Mouse (Mus musculus) kidney, adult 11 months (tissue): ENCODE measurements around the gene Ccdc170.
"Not testable (repeated sequence)": the region's sequence is repeated elsewhere in the genome, so short reads cannot be mapped to it uniquely, and the experiment has no call there.

Source experiments
- DNase-seq: peaks from one replicate; pipeline ENCODE4 v3.0.0; 2022

Ccdc170 gene

GRCm38 (mm10) chr10:4523078-4523477 is 40.8 kb downstream of the Ccdc170 start:
- no peak for DNase-seq

DNA sequence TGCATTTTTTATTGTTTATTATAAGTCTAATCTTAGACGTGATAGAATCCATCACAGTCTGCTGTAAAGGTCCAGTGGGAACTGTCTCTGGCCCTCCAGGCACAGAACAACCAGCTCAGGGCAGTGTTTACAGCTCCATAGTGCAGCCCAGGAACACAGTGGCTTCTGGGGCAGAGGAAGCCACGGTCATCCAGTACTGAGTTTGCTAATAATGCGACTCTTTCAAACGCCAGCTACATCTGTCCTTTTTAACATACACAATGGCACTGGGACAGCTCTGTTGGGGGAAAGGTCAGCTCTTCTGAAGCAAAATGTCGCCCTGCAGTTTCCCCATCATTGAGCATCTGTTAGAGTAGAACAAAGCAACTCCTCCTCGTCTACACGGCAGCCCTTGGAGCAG is 45.7 kb downstream of the Ccdc170 start:
- no peak for DNase-seq

GRCm38 (mm10) chr10:4530638-4531235 is 48.4 kb downstream of the Ccdc170 start:
- peak; percentile 72 for DNase-seq

DNA sequence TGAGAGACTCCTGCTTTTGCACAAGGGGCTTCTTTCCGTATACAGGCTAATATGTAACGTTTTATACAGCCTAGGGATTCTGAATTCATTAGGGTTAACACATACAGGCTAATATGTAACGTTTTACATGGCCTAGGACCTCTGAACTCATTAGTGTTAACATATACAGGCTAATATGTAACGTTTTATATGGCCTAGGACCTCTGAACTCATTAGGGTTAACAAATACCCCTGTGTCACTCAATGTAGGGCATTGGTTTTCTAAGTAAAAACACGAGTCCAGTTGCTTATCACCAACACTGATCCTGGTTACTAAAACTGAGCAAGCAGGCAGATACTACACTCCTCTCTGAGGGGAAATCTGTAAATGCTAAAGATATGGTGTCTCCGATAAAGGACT is 49.6 kb downstream of the Ccdc170 start:
- no peak for DNase-seq

DNA sequence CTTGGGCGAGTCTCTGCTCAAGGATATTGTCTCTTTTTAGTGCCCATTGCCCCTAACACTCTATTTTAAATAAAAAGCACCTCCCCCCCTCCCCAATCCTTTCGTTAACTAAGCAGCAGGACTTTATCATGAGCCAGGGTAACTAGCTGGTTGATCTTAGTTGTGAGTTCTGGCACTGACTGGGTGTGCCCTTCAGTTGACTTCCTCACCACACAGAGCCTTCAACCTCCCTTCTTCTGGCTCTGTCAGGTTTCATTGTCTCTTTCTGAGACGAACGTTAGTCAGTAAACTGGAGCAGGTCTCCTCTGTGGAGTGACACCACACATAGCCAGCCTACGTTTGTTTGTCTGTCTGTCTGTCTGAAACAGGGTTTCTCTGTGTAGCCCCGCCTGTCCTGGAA is 50.4 kb downstream of the Ccdc170 start:
- DNase-seq = no peak

- DNase-seq = peak; percentile 22
These were observed 51.6 kb downstream of the Ccdc170 start for GRCm38 (mm10) chr10:4533873-4534272.

- no peak for DNase-seq
These were observed 63.2 kb downstream of the Ccdc170 start for GRCm38 (mm10) chr10:4545550-4545949.

GRCm38 (mm10) chr10:4553442-4554119 is 71.3 kb downstream of the Ccdc170 start:
- DNase-seq = peak; percentile 57

DNA sequence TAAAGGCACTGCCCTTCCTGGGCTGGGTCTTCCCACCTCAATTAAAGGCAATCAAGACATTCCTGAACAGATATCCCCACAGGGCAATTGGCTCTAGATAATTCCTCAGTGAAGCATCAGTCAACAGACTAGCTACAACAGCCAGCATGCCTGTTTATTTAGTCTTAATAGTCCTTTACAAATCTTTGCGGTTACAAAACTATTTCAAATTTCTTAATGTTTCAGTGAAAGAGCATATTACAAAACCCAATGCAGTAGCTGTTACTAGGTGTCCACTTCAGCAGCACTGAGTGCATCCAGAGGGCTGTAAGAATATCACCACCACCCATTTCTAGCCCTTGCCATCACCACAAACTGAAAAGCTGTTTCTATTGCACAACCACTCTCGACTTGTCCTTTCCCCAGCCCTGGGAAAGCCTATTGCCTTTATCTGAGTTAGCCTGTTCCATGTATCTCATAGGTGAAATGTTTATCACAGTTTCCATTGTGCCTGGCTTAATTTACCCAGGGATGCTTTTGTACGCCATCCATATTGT is 74.6 kb downstream of the Ccdc170 start:
- no peak for DNase-seq

DNA sequence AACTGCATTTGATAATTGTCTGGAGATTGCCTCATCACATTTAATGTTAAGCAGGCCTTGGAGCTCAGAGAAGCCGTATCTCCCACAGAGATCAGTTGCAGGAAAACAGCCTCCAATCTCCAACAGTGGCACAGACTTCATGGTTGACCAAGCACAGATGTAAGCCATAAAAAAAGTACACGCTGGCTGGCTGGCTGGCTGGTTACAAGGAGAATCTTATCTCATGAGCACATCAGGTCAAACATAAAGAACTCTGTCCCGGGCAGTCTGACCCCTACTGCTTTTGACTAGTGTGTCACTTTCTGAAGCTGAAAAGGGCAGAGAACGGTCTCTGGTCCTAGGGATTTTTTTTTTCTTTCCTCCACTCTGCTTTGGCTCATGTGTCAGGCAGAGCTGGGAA is 76.8 kb downstream of the Ccdc170 start:
- peak; percentile 24 for DNase-seq

- DNase-seq = no peak
These were observed 82.8 kb downstream of the Ccdc170 start for GRCm38 (mm10) chr10:4565148-4565547.

DNA sequence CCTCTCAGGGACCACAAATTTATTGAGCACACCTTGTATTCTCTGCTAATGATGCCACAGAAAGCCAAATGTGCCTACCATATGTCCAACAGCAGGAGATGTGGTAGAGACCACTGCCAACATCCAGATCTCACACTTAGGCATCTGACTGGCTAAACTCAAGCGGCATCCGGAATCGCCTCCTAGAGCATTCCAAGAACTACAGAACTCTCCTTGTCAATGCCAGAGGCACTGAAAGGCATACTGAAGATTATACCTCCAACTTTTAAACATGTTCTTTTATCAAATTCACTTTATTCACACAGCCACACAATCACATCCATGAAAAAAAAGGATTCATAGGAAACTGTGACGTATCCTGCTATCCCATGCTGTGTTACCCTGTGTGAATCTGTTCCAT is 88.5 kb downstream of the Ccdc170 start:
- no peak for DNase-seq

DNA sequence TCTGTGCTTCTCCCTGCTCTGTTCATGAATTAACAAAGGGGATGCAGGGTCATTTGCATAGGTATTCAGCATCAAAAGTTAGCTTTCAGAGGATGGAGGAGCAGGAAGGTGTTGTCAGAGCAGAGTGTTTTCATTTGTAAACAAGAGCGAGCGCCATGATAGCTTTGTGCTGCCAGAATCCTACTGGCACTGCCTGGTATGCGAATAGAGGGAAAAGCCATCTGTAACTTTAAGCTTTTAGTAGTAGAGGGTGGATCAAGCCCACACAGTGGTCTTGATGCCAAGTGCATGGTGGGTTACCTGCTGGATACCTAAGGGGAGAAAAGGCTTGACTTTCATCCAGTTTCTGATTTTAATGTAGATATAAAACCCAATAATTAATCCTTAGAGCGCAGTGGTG is 89.0 kb downstream of the Ccdc170 start:
- DNase-seq = no peak

DNA sequence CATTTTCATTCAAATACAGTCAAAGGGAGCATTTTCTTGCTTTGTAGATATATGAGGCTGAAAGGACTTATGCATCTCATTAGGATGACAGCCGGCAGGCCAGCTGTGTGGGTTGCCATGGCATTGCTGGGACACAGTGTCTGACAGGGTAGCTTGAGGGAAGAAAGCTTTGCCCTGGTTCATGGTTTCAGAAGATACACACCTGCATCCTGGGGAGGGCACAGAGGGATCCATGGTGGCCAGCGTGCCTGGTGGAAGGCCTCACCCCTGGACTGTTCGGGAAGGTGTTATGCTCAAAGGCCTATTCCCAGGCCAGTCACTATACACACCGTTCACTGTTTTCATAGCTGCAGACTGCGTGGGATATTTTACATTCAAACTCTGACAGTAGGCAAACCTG is 99.6 kb downstream of the Ccdc170 start:
- DNase-seq = no peak

GRCm38 (mm10) chr10:4586691-4587090 is 104.4 kb downstream of the Ccdc170 start:
- DNase-seq = no peak

DNA sequence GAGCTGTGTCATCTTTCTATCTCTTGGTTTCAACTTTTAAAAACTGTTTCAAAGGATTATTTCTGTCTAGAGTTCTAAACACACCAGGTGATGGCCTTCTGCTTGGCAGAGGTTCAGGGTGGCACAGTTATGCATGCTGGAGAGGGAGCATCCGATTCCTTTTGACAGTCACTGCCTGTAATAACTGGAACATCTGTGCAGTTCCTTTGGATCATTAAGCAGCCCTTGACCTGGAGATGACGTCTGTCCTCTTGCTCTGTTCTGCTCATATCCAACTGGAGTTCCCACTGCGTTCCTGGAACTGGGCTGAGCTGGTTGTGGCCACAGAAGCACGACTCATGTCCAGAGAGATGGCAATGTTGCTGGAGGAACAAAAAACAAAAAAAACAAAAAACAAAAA is 107.3 kb downstream of the Ccdc170 start:
- DNase-seq = no peak

GRCm38 (mm10) chr10:4590956-4591355 is 108.7 kb downstream of the Ccdc170 start:
- DNase-seq = no peak

DNA sequence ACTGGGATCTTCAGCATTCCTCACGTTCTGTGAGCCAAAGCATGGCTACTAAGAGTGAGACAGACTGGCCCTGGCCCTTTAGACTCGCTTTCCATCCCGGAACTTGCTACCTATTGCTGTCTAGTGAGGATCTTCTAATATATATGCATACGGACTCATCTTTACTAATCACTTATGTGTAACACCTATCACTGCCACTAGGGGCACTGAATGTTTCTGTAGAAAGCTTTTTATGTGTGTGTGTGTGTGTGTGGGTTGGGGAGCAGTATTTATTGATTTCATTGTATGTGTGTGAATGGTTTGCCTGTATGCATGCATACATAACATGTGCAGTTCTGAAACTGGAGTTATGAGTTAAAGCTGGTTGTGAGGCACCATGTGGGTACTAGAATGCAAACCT is 111.5 kb downstream of the Ccdc170 start:
- DNase-seq = no peak

GRCm38 (mm10) chr10:4597211-4597610 is 114.9 kb downstream of the Ccdc170 start:
- no peak for DNase-seq

DNA sequence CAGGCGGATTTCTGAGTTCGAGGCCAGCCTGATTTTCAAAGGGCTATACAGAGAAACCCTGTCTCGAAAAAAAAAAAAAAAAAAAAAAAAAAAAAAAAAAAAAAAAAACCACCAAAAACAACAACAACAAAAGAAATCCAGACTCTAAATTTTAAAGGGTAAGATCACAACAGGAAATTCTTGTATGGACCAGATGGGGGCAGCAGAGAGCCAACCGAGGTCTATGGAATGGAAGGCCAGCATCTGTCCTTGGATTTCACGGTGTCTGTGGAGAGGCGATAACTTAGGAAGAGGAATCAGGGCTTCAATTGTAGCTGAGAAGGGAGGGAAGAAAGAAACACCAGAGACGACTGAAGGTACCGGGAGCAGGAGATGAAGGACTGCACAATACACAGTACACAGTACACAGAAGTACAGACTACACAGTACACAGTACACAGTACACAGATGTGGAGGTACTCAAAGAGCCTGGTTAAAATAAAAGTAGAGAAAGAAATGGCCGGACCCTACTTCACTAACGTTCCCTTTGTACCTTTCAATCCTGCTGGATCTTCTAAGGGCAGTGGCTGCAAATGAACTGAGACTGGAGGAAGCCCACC is 116.0 kb downstream of the Ccdc170 start:
- DNase-seq = no peak

- DNase-seq = no peak
These were observed 116.6 kb downstream of the Ccdc170 start for GRCm38 (mm10) chr10:4598916-4599315.

DNA sequence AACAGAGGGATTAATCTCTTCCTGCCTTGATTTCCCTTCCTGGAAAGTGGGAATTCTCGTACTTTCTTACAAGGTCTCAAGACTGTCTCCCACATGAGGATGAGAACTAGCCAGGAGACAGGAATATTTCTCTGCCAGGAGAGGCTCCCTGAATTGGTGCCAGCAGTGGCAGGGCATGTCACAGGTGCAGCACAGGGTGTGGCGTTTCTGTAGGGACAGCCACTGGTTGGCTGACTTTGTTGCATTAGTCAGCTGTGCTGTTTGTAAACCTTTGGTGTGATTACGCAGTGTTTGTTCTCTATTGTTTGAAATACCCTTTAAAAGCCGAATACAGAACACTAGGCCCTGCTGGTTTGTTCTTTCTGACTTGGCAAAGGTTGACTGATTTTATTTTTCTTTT is 117.3 kb downstream of the Ccdc170 start:
- DNase-seq = no peak

GRCm38 (mm10) chr10:4600796-4601474 is 118.6 kb downstream of the Ccdc170 start:
- no peak for DNase-seq

DNA sequence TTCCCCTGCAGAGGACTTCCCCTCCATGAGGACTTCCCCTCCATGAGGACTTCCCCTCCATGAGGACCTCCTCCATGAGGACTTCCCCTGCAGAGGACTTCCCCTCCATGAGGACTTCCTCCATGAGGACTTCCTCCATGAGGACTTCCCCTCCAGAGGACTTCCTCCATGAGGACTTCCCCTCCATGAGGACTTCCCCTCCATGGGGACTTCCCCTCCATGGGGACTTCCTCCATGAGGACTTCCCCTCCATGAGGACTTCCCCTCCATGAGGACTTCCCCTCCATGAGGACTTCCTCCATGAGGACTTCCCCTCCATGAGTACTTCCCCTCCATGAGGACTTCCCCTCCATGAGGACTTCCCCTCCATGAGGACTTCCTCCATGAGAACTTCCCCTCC is 119.3 kb downstream of the Ccdc170 start:
- not testable (repeated sequence) for DNase-seq
